Mouse (Mus musculus): Measurements from ENCODE around the gene Ost4.

Ost4 gene

GRCm38 (mm10) chr5:30923119-30923518, 15.5 kb upstream of the Ost4 start:
- DNase-seq (ENCODE audit: low read depth, low spot score): no peak

GRCm38 (mm10) chr5:30922581-30923041, 15.0 kb upstream of the Ost4 start:
- no peak for DNase-seq (ENCODE audit: low read depth, low spot score)

- peak; percentile 95 for DNase-seq (ENCODE audit: low read depth, low spot score)
These were observed 13.9 kb upstream of the Ost4 start, which contains the start of gene Khk for GRCm38 (mm10) chr5:30921256-30922033. TSS of gene Khk (plus strand) at chr5:30921431.

- peak; percentile 52 for DNase-seq (ENCODE audit: low read depth, low spot score)
These were observed 13.0 kb upstream of the Ost4 start for GRCm38 (mm10) chr5:30920621-30921020.

GRCm38 (mm10) chr5:30919831-30920614, 12.4 kb upstream of the Ost4 start:
- DNase-seq (ENCODE audit: low read depth, low spot score): peak; percentile 52

GRCm38 (mm10) chr5:30918691-30919090, 11.1 kb upstream of the Ost4 start:
- no peak for DNase-seq (ENCODE audit: low read depth, low spot score)

GRCm38 (mm10) chr5:30917891-30918670, 10.5 kb upstream of the Ost4 start:
- DNase-seq (ENCODE audit: low read depth, low spot score): no peak

GRCm38 (mm10) chr5:30917348-30917747, 9.8 kb upstream of the Ost4 start:
- DNase-seq (ENCODE audit: low read depth, low spot score): no peak

GRCm38 (mm10) chr5:30916841-30917240, 9.3 kb upstream of the Ost4 start:
- no peak for DNase-seq (ENCODE audit: low read depth, low spot score)

GRCm38 (mm10) chr5:30915974-30916433, 8.4 kb upstream of the Ost4 start:
- peak; percentile 97 for DNase-seq (ENCODE audit: low read depth, low spot score)

GRCm38 (mm10) chr5:30915456-30915855, 7.9 kb upstream of the Ost4 start:
- DNase-seq (ENCODE audit: low read depth, low spot score): no peak

- no peak for DNase-seq (ENCODE audit: low read depth, low spot score)
These were observed 7.3 kb upstream of the Ost4 start for GRCm38 (mm10) chr5:30914849-30915248.

- no peak for DNase-seq (ENCODE audit: low read depth, low spot score)
These were observed 6.6 kb upstream of the Ost4 start for GRCm38 (mm10) chr5:30914101-30914635.

- no peak for DNase-seq (ENCODE audit: low read depth, low spot score)
These were observed 5.7 kb upstream of the Ost4 start, which contains the start of gene Emilin1 for GRCm38 (mm10) chr5:30913060-30913841. TSS of gene Emilin1 (plus strand) at chr5:30913402.

GRCm38 (mm10) chr5:30912156-30912555, 4.6 kb upstream of the Ost4 start:
- no peak for DNase-seq (ENCODE audit: low read depth, low spot score)

GRCm38 (mm10) chr5:30910481-30910880, 2.9 kb upstream of the Ost4 start:
- DNase-seq (ENCODE audit: low read depth, low spot score): no peak

- DNase-seq (ENCODE audit: low read depth, low spot score): no peak
These were observed 2.3 kb upstream of the Ost4 start for GRCm38 (mm10) chr5:30909863-30910262.

- no peak for DNase-seq (ENCODE audit: low read depth, low spot score)
These were observed 1.7 kb upstream of the Ost4 start for GRCm38 (mm10) chr5:30909300-30909659.

GRCm38 (mm10) chr5:30908426-30909299, 1.1 kb upstream of the Ost4 start:
- no peak for DNase-seq (ENCODE audit: low read depth, low spot score)

- no peak for DNase-seq (ENCODE audit: low read depth, low spot score)
These were observed 5.7 kb downstream of the Ost4 start for GRCm38 (mm10) chr5:30901860-30902259.

Data from ZHBTc4 (cell line).